Mouse (Mus musculus): ENCODE results near the gene Lrrc10.
"Not testable (repeated sequence)": the region's sequence is repeated elsewhere in the genome, so short reads cannot be mapped to it uniquely, and the experiment has no call there.

Lrrc10 gene

DNA sequence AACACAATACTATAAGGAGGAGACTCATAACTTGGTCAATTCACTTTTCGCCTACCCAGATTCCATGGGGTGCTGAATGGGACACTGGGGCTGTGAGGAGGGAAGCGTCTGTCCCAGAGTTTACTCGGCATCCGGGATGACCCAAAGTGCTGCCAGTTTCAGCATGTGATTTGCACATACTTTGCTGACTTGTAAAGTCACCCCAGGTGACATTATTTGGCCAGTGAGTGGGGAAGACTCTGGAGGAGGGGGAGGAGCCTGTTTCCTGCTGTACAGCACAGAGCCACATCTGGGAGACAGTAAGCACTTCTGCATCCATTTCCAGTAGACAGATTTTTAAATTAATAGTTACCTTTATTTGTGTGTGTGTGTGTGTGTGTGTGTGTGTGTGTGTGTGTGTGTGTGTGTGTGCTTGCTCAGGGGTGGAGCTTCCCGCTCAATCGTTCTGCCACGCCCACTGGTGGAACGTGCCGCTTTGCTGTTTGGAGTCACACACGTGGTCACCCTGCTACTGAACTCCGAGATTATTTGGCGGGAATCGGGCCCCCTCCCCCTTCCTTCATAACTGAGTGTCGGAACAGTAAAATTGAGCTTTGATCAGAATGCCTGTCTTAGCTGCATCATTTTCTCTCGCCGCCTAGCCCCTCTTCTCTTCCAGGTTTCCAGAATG lies 1.5 kb upstream of the Lrrc10 start:
- DNase-seq (ENCODE audit: low spot score in 2 of 2) = not testable (repeated sequence)

DNA sequence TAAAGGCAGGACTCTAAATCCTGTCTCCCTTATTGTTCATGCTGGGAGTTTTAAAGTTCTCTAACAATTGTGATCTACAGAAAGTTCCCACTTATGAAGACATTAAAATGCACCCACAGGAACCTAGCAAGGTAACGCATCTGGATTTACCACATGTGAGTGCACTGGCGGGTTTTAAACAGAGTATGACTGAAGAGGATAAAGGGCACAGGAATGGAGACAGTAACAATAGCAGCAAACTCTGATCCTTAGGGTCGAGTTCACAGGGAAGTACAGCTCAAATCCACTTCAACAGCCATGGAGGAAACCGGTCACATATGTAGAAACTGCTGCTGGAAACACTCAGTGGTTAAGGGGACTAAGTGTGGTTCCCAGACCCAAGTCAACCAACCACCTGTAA lies 4.1 kb downstream of the Lrrc10 start:
- DNase-seq (ENCODE audit: low spot score in 2 of 2) = no peak

DNA sequence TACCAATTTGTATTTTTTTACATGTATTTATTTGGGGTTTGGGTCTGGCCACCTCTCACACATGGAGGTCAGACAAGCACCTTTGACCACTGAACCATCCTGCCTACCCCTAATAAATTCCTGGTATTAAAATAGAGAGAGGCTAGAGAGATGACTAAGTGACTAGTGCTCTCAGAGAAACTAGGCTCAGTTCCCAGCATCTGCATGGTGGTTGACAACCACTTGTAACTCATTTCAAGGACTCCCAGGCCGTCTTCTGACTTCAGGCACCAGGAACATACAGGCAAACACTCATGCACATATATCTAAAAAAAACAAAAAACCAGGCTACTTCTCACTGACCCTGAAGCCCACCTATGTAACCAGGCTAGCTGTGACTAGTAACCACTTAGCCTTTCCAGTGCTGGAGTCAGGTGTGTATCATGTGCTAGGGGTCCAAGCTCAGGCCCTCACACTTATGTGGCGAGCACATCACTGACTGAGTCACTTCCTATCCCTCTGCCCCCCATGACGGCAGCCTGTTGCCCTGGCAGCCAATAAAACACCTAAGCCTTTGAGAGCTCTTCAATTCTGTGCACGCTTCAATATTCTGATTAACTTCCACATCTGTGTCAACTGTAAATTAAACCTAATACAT lies 4.9 kb downstream of the Lrrc10 start:
- no peak for DNase-seq (ENCODE audit: low spot score in 2 of 2)

DNA sequence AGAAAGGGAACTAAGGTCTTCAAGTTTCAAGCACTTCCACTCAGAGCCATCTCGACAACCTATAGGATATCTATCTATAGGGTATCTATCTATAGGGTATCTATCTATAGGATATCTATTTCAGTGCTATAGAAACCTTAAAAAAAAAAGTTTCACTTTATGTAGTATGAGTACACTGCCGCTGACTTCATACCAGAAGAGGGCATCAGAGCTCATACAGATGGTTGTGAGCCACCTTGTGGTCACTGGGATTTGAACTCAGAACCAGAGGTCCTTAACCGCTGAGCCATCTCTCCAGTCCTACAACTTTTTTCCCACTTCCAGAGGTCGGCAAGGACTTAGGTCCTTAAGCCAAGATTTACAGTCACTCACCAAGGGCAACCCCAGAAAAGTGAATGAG lies 10.5 kb downstream of the Lrrc10 start:
- no peak for DNase-seq (ENCODE audit: low spot score in 2 of 2)

DNA sequence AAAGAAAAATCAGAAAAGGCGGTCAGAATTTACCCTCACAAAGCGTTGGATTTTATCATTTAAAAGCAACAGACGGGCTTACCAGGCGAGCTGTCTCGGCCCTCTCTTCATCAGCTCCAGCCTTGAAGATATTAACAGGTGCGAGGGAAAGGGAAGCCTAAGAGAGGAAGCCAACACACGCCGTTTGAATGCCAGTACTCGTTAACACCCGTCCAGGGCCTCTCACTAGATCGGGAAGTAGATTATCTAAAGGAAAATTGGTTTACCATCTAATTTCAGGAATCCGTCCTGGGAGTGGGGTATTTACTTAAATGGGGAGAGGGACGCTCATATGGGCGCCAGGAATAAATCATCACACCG lies 17.7 kb downstream of the Lrrc10 start:
- DNase-seq (ENCODE audit: low spot score in 2 of 2) = no peak

DNA sequence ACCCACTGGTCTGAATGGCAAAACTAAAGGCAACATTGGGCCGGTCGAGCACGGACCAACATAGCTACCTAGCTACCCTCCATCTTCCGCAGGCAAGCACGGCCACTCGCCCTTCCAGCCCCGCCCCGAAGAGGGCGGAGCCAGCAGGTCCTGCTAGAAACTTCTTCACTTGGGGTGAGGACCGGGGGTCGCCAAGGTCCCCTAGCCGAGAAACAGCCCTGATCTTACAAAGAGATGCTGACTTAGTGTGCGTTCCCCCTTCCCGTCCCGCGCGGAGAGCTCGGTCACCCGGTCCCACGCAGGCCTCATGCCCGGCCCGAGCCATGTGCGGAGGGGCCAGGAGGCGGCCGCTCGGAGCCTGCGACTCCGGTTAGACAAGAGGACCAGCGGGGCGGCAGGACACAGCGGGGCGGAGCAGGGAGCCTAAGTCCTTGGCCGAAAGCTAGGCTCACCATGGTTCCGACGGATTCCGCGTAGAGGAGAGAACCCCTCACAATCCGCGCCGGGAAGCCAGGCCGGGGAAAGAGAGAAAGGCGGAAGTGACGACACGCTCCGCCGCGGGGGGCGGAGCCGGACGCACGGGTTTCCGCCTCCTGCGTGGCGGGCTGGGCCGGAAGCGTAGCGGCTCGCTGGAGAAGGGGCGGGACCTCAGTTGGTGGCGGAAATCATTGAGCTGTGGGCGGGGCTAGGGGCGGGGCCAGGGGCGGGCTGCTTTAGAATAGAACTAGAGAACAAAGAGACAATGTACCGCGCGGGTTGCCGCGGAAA lies 18.3 kb downstream of the Lrrc10 start, which contains the start of gene Cct2:
TSS of gene Cct2 (minus strand) at position 561 of the 768 bp plus-strand sequence.
- DNase-seq (ENCODE audit: low spot score in 2 of 2) = peak; percentile 94 to 96

DNA sequence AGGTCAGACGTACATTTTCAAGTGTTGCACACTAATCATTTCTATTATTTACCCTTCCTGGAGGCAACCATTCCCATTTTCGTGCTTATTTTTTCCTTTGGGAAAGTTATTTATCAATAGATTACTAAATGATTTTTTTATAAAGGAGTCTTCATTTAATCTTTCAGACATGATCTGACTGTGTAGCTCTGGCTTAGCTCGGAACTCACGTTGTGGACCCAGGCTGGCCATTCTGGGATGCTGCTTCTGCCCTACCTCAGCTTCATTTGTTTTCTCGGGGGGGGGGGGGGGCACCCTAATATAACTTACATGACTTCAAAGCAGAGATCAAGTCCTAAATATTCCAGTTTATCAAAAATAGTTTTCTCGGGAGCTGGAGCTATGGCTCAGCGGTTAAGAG lies 18.9 kb downstream of the Lrrc10 start:
- no peak for DNase-seq (ENCODE audit: low spot score in 2 of 2)

DNA sequence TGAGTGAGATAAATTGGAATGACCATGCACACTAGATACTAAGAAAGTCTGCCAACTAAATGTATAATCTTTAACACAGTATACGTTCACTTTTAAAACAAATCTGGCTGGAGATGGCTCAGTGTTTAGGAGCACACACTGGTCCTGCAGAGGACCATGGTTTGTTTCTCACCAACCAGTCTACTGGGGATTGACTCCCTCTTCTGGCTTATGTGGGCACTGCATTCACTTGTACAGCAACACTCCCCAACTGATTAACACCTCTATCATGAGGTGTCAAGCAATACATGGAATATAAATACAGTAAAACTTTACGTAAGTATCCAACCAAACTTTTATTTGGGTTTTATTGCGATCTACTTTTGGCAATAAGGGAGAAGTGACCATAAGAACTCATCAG lies 24.0 kb downstream of the Lrrc10 start:
- DNase-seq (ENCODE audit: low spot score in 2 of 2) = peak in 1 of 2 experiments; percentile 38

DNA sequence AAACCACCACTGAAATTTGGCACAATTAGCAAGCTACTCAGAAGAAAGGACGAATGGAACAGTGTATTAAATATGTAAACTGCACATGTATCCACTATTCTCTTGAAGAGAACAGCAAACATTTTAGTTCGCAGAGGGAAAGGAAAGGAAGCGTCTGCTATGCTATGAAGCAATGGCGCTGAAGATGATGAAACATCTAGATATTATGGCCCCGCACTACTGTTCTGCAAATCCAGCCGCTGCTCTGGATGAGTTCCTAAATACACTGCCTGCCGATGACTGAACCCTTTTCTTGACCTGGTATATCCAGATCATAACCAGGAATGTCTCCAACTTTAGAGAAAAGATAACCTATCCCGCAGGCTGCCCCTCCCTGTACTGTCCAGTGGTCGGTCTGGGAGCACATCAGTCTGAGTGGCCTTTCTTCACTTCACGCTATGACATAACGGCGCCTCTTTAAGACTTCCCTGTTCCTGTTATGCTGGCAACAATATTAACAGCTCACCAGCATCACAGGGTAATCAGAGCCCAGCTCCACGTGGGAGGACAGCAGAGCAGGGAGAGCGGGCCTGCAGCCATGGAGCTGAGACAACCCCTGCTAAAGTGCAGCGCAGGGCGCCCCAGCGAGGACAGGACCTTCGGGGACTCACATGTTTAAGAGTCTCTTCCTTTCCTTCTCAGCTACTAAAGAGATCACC lies 27.2 kb downstream of the Lrrc10 start:
- DNase-seq (ENCODE audit: low spot score in 2 of 2) = no peak

DNA sequence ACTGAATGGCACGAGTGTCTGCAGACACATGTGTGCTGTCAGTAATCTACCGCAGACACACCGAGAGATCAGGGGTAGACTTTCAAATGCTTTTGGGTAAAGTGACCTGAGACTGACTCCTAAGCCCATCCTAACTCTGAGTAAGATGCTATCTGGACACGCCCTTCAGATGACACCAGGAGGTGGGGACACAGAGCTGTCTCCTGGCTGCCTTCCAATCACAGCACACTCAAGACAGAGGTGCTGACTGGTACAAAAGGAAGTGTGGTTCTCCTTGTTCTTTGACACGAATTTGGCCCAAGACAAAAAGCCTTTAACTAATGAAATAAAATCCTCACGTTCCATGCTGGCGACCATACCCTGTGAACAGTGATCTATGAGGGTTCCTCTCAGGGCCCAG lies 28.0 kb downstream of the Lrrc10 start:
- DNase-seq (ENCODE audit: low spot score in 2 of 2) = no peak

DNA sequence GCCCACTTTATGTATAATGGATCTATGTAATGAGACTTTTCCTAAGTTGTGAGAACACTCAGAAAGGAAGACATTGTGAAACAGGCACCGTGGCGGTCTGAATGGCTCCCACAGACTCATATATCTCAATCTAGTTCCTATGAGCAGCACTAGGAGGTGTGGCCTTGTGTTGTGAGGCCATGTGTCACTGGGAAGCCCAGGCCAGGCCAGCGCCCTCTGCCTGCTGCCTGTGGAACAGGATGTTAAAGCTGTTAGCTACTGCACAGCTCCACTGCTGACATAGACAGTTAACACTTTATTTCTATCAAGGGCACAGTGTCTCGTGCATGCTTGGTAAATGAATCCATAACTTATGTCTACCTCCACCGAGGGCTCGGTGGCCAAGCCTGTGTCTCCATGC lies 33.1 kb downstream of the Lrrc10 start:
- DNase-seq (ENCODE audit: low spot score in 2 of 2) = peak; percentile 24 to 73

DNA sequence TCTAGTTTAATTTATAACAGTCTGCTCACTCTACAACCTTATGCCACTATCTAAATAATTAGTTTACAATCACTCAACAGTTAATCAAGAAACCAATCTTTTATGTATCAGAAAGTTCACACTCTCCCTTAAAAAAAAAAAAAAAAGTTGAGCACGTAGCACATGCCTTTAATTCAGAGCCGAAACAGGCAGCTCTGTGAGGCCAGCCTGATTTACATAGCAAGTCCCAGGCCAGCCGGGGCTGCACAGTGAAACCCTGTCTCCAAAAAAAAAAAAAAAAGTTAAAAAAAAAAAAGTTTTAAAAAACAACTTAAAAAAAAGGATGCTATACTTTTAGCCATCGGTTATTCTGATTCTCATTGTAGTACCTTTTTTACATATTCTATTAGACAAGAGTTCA lies 36.2 kb downstream of the Lrrc10 start:
- no peak for DNase-seq (ENCODE audit: low spot score in 2 of 2)

DNA sequence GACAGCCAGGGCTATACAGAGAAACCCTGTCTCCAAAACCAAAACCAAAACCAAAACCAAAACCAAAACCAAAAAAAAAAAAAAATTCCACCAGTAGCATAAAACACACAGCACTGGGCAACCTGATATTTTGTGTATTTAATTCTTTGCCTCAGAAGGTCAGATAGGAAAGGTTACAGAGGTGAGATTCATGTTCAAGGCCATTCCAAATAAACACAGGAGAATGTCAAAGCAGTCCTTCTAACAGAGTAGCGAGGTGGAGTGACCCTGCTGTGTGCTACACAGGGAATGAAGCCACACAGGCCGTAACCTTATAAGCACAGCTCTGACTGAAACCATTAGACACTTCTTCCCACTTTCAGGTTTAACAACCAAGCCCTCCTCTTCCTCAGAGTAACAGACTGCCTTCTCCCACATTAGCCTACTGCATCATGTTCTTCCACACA lies 36.8 kb downstream of the Lrrc10 start:
- no peak for DNase-seq (ENCODE audit: low spot score in 2 of 2)

DNA sequence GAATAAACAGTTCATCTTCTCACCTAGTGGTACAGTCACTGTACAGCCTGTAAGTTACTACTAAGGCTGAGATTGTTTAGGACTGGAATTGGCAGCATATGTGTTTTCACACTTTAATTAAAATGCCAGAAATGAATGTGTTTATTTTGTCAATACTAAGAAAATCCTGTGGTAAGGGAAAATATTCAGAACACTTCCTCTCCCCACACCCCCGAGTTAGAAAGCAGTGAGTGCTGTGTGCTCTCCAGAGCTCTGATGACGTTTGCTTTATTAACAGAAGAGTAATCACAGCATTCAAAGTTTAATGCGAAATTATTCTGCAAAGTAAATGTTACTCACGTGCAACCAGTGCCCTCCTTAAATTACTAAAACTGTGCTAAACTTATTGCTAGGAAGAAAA lies 44.5 kb downstream of the Lrrc10 start:
- DNase-seq (ENCODE audit: low spot score in 2 of 2) = no peak

DNA sequence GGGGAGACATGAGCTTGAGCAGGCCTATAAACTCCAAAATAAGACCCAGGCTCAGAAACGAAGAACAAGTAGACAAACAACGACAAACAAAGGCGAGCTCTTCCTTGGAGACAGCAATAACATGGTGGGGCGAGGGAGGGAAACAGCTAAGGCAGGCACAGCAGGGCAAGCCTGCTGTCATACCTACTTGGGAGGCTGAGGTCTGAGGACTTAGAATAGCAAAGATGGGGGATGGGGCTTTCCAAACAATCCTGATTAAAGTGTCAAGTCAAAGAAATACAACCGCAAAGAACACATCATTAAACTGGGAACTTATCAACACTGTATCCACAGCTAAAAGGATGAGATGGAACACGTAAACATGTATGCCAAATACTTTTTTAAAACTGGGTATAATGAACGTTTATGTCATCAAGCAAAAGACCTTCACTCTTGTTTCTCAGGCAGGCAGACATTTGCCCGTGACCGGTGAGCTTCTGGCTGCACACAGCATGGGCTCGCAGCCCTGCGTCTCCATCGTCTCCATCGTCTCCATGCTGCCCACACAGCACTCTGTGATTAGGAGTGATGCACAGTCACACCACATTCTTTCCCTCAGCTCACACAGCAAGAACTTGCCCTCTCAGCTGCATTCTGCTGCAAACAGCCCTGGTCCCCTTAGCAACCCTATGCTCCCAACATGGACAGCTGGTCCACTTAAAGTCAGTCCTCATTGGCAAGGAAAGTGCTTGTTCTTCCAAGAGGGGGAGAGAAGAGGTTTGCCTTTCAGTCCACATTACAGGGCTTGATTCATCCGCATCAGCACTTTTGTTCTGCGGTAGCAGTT lies 49.6 kb downstream of the Lrrc10 start:
- DNase-seq (ENCODE audit: low spot score in 2 of 2) = no peak

DNA sequence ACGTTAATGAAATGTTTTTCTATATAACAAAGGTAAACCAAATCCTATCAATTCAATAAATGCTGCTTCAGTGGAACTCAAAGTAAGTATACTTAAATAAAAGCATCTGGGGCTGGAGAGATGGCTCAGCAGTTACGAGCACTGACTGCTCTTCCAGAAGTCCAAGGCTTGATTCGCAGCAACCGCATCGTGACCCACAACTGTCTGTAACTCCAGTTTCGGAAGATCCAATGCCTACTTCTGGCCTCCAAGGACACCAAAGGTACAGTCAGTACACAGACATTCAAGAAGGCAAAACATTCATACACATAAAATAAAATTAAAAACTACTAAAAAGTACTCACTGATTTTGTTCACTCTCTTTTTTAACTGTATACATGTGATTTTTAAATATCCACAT lies 51.0 kb downstream of the Lrrc10 start:
- no peak for DNase-seq (ENCODE audit: low spot score in 2 of 2)

Measured in spleen, postnatal 10 days (tissue).